Mouse (Mus musculus) stomach, embryonic 16.5 days (tissue): ENCODE measurements at regions not wholly inside any gene's neighbourhood (a gene's known extent, or its start where the extent isn't known, plus 50 kb on each side); places are given as distances from the start of the nearest gene placed in this dataset.

Experiments
- ATAC-seq: fragments of 200-750 bp; cut with Nextera tagmentation; 2 replicates; pipeline ENCODE4 v1.8.0; 2017; ENCODE audit warnings: moderate number of reproducible peaks, moderate TSS enrichment; ENCODE audit not compliant: insufficient read depth, low FRiP score
- H3K27ac ChIP-seq: fragments of 300-500 bp; sonication (generic); 2 replicates; pipeline ENCODE4 v1.5.1; 2014; ENCODE audit warnings: low read length
- H3K27me3 ChIP-seq: fragments of 300-500 bp; sonication (generic); 2 replicates; pipeline ENCODE4 v1.6.1; 2014; ENCODE audit warnings: low read length, control low read depth, mixed read lengths; ENCODE audit not compliant: control insufficient read depth, insufficient read depth
- H3K36me3 ChIP-seq: fragments of 300-500 bp; sonication (generic); 2 replicates; pipeline ENCODE4 v1.6.1; 2014; ENCODE audit warnings: low read length; ENCODE audit not compliant: control insufficient read depth, insufficient read depth
- H3K4me1 ChIP-seq: fragments of 300-500 bp; sonication (generic); 2 replicates; pipeline ENCODE4 v1.6.1; 2014; ENCODE audit warnings: low read length, control low read depth, mixed read lengths; ENCODE audit not compliant: control insufficient read depth, insufficient read depth
- H3K4me2 ChIP-seq: fragments of 300-500 bp; sonication (generic); 2 replicates; pipeline ENCODE4 v1.6.1; 2014; ENCODE audit warnings: low read depth, low read length, mixed read lengths
- H3K4me3 ChIP-seq: fragments of 300-500 bp; sonication (generic); replicated peaks from 2 replicates; pipeline ENCODE4 v1.5.1; 2014; ENCODE audit warnings: mild to moderate bottlenecking, low read length
- H3K9ac ChIP-seq: fragments of 300-500 bp; sonication (generic); 2 replicates; pipeline ENCODE4 v1.6.1; 2014; ENCODE audit warnings: low read length
- H3K9me3 ChIP-seq: fragments of 300-500 bp; sonication (generic); replicated peaks from 2 replicates; pipeline ENCODE4 v1.6.1; 2016; ENCODE audit warnings: low read length, control low read depth; ENCODE audit not compliant: control insufficient read depth
- WGBS: fragments of 180-500 bp; shearing (Covaris S2); extraction: QIAGEN DNeasy Blood & Tissue Kit; methylation state at CpG from one replicate; pipeline ENCODE4 v1.1.7; 2014; 5-methylcytosine and 5-hydroxymethylcytosine counted together

GRCm38 (mm10) chr4:5098411-5098810 is 305.3 kb upstream of the Impad1 start:
- no peaks in the 10 kb centered on the region for H3K4me1 ChIP-seq
- no peak for ATAC-seq
- H3K9me3 ChIP-seq, result no peaks in the 10 kb centered on the region
- H3K4me3 ChIP-seq, result no peak overlapping the region
- H3K4me2 ChIP-seq, result no peak overlapping the region
- 82% methylated on average over 3 of the region's 3 CpGs for WGBS
- no peaks in the 10 kb centered on the region for H3K27me3 ChIP-seq
- no peak overlapping the region for H3K27ac ChIP-seq
- no peaks in the 10 kb centered on the region for H3K36me3 ChIP-seq
- no peak overlapping the region for H3K9ac ChIP-seq

GRCm38 (mm10) chr4:5078723-5079122 is 285.6 kb upstream of the Impad1 start:
- no peaks in the 10 kb centered on the region for H3K36me3 ChIP-seq
- ATAC-seq, result no peak
- 29% methylated on average over 3 of the region's 3 CpGs for WGBS

GRCm38 (mm10) chr4:5074754-5075153 is 281.6 kb upstream of the Impad1 start:
- WGBS, result 85% methylated on average over 1 of the region's 1 CpGs
- Histone ChIP-seq H3K4me2 (no peak overlapping the region), H3K27ac (no peak overlapping the region), H3K9ac (no peak overlapping the region), H3K36me3 (no peaks in the 10 kb centered on the region), H3K4me3 (no peak overlapping the region), H3K4me1 (no peaks in the 10 kb centered on the region), H3K27me3 (no peaks in the 10 kb centered on the region), H3K9me3 (no peaks in the 10 kb centered on the region)
- no peak for ATAC-seq

More at GRCm38 (mm10) chr4:5078723-5079122, 285.6 kb upstream of the Impad1 start:
- Histone ChIP-seq H3K9ac (no peak overlapping the region), H3K27me3 (no peaks in the 10 kb centered on the region), H3K27ac (no peak overlapping the region), H3K4me1 (no peaks in the 10 kb centered on the region), H3K4me3 (no peak overlapping the region), H3K9me3 (no peaks in the 10 kb centered on the region), H3K4me2 (no peak overlapping the region)

GRCm38 (mm10) chr4:5071243-5071642 is 278.1 kb upstream of the Impad1 start:
- Histone ChIP-seq H3K36me3 (no peaks in the 10 kb centered on the region), H3K27ac (no peak overlapping the region), H3K4me3 (no peak overlapping the region), H3K9me3 (no peaks in the 10 kb centered on the region), H3K27me3 (no peaks in the 10 kb centered on the region), H3K4me2 (no peak overlapping the region), H3K4me1 (no peaks in the 10 kb centered on the region), H3K9ac (no peak overlapping the region)
- ATAC-seq, result no peak
- 88% methylated on average over 4 of the region's 4 CpGs for WGBS

GRCm38 (mm10) chr4:5059290-5059955 is 266.3 kb upstream of the Impad1 start:
- Histone ChIP-seq H3K27ac (no peak overlapping the region), H3K4me3 (no peak overlapping the region), H3K36me3 (no peaks in the 10 kb centered on the region), H3K9me3 (no peaks in the 10 kb centered on the region), H3K27me3 (no peaks in the 10 kb centered on the region), H3K4me2 (no peak overlapping the region), H3K4me1 (no peaks in the 10 kb centered on the region), H3K9ac (no peak overlapping the region)
- WGBS, result 73% methylated on average over 2 of the region's 2 CpGs
- ATAC-seq, result no peak

- no peak overlapping the region for H3K4me3 ChIP-seq
- H3K4me1 ChIP-seq, result no peaks in the 10 kb centered on the region
- H3K27ac ChIP-seq, result no peak overlapping the region
- 53% methylated on average over 2 of the region's 2 CpGs for WGBS
- no peaks in the 10 kb centered on the region for H3K36me3 ChIP-seq
- H3K4me2 ChIP-seq, result no peak overlapping the region
- H3K27me3 ChIP-seq, result no peaks in the 10 kb centered on the region
- ATAC-seq, result no peak
- H3K9me3 ChIP-seq, result no peaks in the 10 kb centered on the region
- H3K9ac ChIP-seq, result no peak overlapping the region
Measured at GRCm38 (mm10) chr4:5029929-5030328, 236.8 kb upstream of the Impad1 start.

- no peak for ATAC-seq
- Histone ChIP-seq H3K27ac (no peak overlapping the region), H3K4me3 (no peak overlapping the region), H3K27me3 (no peaks in the 10 kb centered on the region), H3K36me3 (no peaks in the 10 kb centered on the region), H3K4me1 (no peaks in the 10 kb centered on the region), H3K4me2 (no peak overlapping the region), H3K9ac (no peak overlapping the region), H3K9me3 (no peaks in the 10 kb centered on the region)
- 53% methylated on average over 4 of the region's 4 CpGs for WGBS
Measured at GRCm38 (mm10) chr4:4987491-4987890, 194.3 kb upstream of the Impad1 start.

- Histone ChIP-seq H3K4me2 (no peak overlapping the region), H3K27ac (no peak overlapping the region), H3K4me3 (no peak overlapping the region), H3K36me3 (no peaks in the 10 kb centered on the region), H3K9me3 (no peaks in the 10 kb centered on the region), H3K4me1 (no peaks in the 10 kb centered on the region), H3K9ac (no peak overlapping the region), H3K27me3 (no peaks in the 10 kb centered on the region)
- WGBS, result 63% methylated on average over 1 of the region's 1 CpGs
- ATAC-seq, result no peak
Measured at GRCm38 (mm10) chr4:4983474-4984194, 190.5 kb upstream of the Impad1 start.

- 62% methylated on average over 2 of the region's 2 CpGs for WGBS
- Histone ChIP-seq H3K4me2 (no peak overlapping the region), H3K27ac (no peak overlapping the region), H3K27me3 (no peaks in the 10 kb centered on the region), H3K4me1 (no peaks in the 10 kb centered on the region), H3K36me3 (no peaks in the 10 kb centered on the region), H3K4me3 (no peak overlapping the region), H3K9ac (no peak overlapping the region), H3K9me3 (no peaks in the 10 kb centered on the region)
- ATAC-seq, result no peak
Measured at GRCm38 (mm10) chr4:4971800-4972319, 178.7 kb upstream of the Impad1 start.
